Mouse (Mus musculus) adrenal gland (tissue): ENCODE data around the gene S1pr2.

Experiments
- microRNA-seq, 2 experiments: library from miRNA; unstranded; fragments of <30 nt; microRNA quantifications; one replicate each; pipeline ENCODE4; 2019

Gene S1pr2

Small RNA genes lying within 50 kb of the gene (microRNA-seq; reads per million reads assigned to microRNA genes)
- 0.57 to 0.62 reads per million in 2 experiments for gene Mir7081
